Mouse (Mus musculus) erythroblast, embryonic 14.5 days (primary cell): ENCODE data around the gene Timp3.

Experiments used
- GATA1 ChIP-seq: IDR thresholded peaks from 2 replicates; pipeline ENCODE4 v1.6.1; 2012; ENCODE audit warnings: low read length, inconsistent platforms, mixed read lengths
- TAL1 ChIP-seq: IDR thresholded peaks from 3 replicates; pipeline ENCODE4 v1.6.1; 2012; ENCODE audit warnings: low read length, inconsistent platforms, mixed read lengths

- TF ChIP-seq GATA1 (no peak), TAL1 (no peak)
Observed at GRCm38 (mm10) chr10:86331681-86332281, 31.6 kb downstream of the Timp3 start.
